In genomic region chr6:95088075-95088474, GRCm38 (mm10) we compare ENCODE assay signal across 1 mouse cellular context.
TF ChIP-seq lines count a peak whose summit lies in the region.

No protein-coding gene starts in this region.

TF ChIP-seq in CH12.LX, 34 proteins besides CTCF, POLR2A, EP300 and RAD21:
- TF ChIP-seq SMC3 (IDR thresholded peaks at IDR 0.05; ENCODE audit: low read depth, low read length) (peak; percentile 25; the same call in 1 of the 2 replicates), ZNF384 (IDR thresholded peaks at IDR 0.05; ENCODE audit: low read depth, low read length) (peak; percentile 88), TCF12 (IDR thresholded peaks at IDR 0.05; ENCODE audit: low read depth, low read length) (no peak), CHD1 (IDR thresholded peaks at IDR 0.05; ENCODE audit: low read depth, low read length) (no peak), HCFC1 (IDR thresholded peaks at IDR 0.05; ENCODE audit: low read depth, low read length) (no peak)
TF ChIP-seq in CH12.LX: peak in this region for 2.
